Mouse (Mus musculus) brain, embryonic 14.5 days (tissue): Measurements from ENCODE around the gene Aspg.

Experiments used
- CTCF ChIP-seq: fragments of 200-500 bp; IDR thresholded peaks from 2 replicates; pipeline ENCODE4 v1.5.1; 2012; ENCODE audit warnings: inconsistent platforms, mild to moderate bottlenecking, moderate library complexity, borderline replicate concordance; ENCODE audit not compliant: insufficient read depth, insufficient read length; ENCODE audit errors: extremely low read depth
- POLR2A ChIP-seq: fragments of 200-500 bp; IDR thresholded peaks from 2 replicates; pipeline ENCODE4 v1.6.1; 2012; ENCODE audit warnings: mild to moderate bottlenecking, inconsistent platforms, borderline replicate concordance; ENCODE audit not compliant: poor library complexity, insufficient read depth, insufficient read length, severe bottlenecking; ENCODE audit errors: extremely low read depth

DNA sequence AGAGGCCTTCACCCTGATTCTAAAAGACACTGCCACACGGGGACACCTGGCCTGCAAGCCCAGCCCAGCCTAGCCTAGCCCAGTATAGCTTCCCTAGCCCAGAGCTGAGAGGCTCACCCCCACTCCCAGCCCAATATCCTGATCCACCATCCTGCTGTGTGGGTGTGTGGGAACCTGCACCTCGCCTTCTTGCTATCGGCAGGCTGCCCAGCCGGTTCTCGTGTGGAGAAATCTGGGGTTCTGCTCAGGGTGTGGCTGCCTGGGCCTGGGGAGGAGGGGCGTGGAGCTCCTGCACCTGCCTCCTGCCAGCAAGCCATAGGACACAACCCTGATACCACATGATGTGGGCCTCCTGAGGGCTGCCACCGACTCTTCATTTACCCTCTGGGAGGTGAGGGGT is 11.2 kb downstream of the Aspg start:
- TF ChIP-seq CTCF (no peak), POLR2A (no peak)
